Mouse (Mus musculus): ENCODE results near the gene Rnf216. TPM values are rescaled to one million over a fixed set of nuclear protein-coding genes. Genes with fewer than 3 reads are reported as not detected.

Gene Rnf216
- polyA plus RNA-seq, 1 experiment from 2014 or later = 35.2 TPM

DNA sequence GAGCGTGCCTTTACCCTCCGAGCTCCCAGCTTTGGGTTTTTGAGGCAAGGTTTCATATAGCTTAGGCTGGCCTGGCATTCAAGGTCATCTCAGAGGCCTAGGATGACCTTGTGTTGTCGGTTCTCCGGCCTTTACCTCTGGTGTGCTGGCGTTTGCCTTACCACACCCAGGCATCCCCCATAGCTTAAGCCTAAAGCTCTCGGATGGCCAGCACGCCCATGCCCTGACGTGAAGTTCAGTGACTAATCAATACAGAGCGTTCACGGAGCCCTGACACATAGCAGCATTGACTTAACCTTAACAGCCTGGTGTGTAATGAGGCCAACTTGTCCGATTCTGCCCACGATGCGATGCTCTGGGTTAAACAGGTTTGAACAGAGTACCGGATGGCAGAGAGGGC lies 154.3 kb downstream of the Rnf216 start:
- Histone ChIP-seq H3K4me3 (ENCODE audit: low read depth, low read length) (no peak overlapping the region), H3K4me1 (ENCODE audit: control insufficient read depth, insufficient read depth, low read length) (peaks cover 18% of the 10 kb centered on the region), H3K27me3 (ENCODE audit: control insufficient read depth, insufficient read depth, low read length) (no peaks in the 10 kb centered on the region), H3K9ac (ENCODE audit: low read depth, low read length) (no peak overlapping the region), H3K4me2 (no peak overlapping the region), H3K27ac (ENCODE audit: low read depth, low read length) (no peak overlapping the region), H3K36me3 (ENCODE audit: control insufficient read depth, insufficient read depth, low read length) (no peaks in the 10 kb centered on the region; the same call in 1 of the 2 replicates), H3K9me3 (replicated peaks; ENCODE audit: control insufficient read depth, low read length) (no peaks in the 10 kb centered on the region)
- ATAC-seq (replicated peaks; ENCODE audit: insufficient number of reproducible peaks, low FRiP score, low TSS enrichment) = no peak
- 85% methylated on average over 14 of the region's 14 CpGs for WGBS (ENCODE audit: insufficient replicate concordance)

DNA sequence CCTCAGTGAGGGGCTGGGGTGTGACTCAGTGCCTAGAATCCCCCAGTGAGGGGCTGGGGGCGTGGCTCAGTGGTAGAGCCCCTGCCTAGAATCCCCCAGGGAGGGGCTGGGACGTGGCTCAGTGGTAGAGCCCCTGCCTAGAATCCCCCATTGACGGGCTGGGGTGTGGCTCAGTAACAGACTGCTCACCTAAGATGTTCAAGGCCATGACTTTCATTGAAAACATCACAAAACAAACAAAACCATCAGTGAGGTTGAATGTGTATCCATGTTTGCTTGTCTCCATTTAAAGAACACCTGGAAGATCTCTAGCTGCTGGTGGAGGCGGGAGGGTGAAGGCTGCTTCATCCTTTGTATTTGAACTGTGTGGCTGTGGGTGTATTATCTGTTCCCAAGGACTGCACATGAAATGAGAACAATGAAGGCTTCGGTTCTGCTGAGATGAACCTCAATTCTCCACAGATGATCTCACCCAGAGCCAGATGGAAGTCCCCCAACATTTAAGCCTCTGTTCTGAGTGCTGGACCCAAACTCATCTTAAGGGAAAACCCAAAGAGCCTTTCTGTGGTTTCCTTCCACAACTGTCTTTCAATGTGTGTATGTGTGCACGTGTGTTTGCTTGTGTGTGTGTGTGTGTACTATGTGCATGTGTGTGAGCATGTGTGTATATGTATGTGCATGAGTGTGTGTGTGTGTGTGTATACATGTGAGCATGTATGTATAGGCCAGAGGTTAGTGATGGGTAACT lies 155.7 kb downstream of the Rnf216 start:
- Histone ChIP-seq H3K4me2 (no peak overlapping the region), H3K27ac (ENCODE audit: low read depth, low read length) (no peak overlapping the region), H3K9ac (ENCODE audit: low read depth, low read length) (no peak overlapping the region), H3K9me3 (replicated peaks; ENCODE audit: control insufficient read depth, low read length) (no peaks in the 10 kb centered on the region), H3K4me3 (ENCODE audit: low read depth, low read length) (no peak overlapping the region), H3K36me3 (ENCODE audit: control insufficient read depth, insufficient read depth, low read length) (no peaks in the 10 kb centered on the region; the same call in 1 of the 2 replicates), H3K27me3 (ENCODE audit: control insufficient read depth, insufficient read depth, low read length) (no peaks in the 10 kb centered on the region), H3K4me1 (ENCODE audit: control insufficient read depth, insufficient read depth, low read length) (0 out of 2 replicates have a peak, but pooled peaks cover 11% of the 10 kb centered on the region)
- 69% methylated on average over 6 of the region's 6 CpGs for WGBS (ENCODE audit: insufficient replicate concordance)
- ATAC-seq (replicated peaks; ENCODE audit: insufficient number of reproducible peaks, low FRiP score, low TSS enrichment) = no peak

DNA sequence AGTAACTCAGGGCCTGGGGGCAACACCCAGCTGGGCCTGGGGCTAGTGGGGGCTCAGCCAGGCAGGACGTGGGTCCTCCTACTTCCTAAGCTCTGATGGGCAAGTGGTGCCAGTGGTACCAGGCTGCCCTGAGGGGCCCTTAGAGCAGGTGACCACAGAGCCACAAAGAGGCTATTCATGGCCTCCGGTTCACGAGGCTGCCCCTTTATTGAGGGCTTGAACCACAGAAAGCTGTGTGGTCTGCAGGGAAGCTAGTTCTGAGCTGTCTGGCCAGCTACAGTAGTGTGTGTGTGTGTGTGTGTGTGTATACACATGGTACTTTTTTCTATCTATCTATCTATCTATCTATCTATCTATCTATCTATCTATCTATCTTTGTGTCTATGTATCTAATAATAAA lies 159.2 kb downstream of the Rnf216 start:
- H3K4me1 ChIP-seq (ENCODE audit: control insufficient read depth, insufficient read depth, low read length) = 0 out of 2 replicates have a peak, but pooled peaks cover 3% of the 10 kb centered on the region
- no peak overlapping the region for H3K27ac ChIP-seq (ENCODE audit: low read depth, low read length)
- ATAC-seq (replicated peaks; ENCODE audit: insufficient number of reproducible peaks, low FRiP score, low TSS enrichment) = no peak
- no peaks in the 10 kb centered on the region for H3K27me3 ChIP-seq (ENCODE audit: control insufficient read depth, insufficient read depth, low read length)
- 83% methylated on average over 3 of the region's 3 CpGs for WGBS (ENCODE audit: insufficient replicate concordance)
- H3K4me2 ChIP-seq = no peak overlapping the region
- H3K36me3 ChIP-seq (ENCODE audit: control insufficient read depth, insufficient read depth, low read length) = no peaks in the 10 kb centered on the region
- H3K9me3 ChIP-seq (replicated peaks; ENCODE audit: control insufficient read depth, low read length) = no peaks in the 10 kb centered on the region
- H3K4me3 ChIP-seq (ENCODE audit: low read depth, low read length) = no peak overlapping the region
- H3K9ac ChIP-seq (ENCODE audit: low read depth, low read length) = no peak overlapping the region

DNA sequence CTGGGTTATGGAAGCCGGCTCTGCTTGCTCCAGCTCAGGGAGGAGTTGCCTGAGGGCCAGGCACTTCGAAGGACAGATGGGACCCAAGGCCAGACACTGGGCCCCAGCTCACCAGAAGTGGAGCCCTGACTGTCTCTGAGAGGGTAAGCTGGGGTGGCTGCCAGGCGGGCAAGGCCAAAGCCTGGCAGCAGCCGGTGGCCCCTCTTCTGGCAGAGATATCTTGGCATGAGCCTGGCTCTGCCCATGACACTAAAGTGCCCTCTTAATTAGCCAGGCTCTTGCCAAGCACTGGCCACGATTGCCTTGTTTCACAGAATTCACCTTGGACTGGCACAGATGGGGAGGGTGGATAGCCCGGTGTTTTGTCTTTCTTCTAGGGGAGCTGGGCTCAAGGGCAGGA lies 162.4 kb downstream of the Rnf216 start:
- no peaks in the 10 kb centered on the region for H3K36me3 ChIP-seq (ENCODE audit: control insufficient read depth, insufficient read depth, low read length)
- H3K27me3 ChIP-seq (ENCODE audit: control insufficient read depth, insufficient read depth, low read length) = no peaks in the 10 kb centered on the region
- WGBS (ENCODE audit: insufficient replicate concordance) = 81% methylated on average over 6 of the region's 6 CpGs
- no peaks in the 10 kb centered on the region for H3K9me3 ChIP-seq (replicated peaks; ENCODE audit: control insufficient read depth, low read length)
- no peak overlapping the region for H3K4me2 ChIP-seq
- no peak for ATAC-seq (replicated peaks; ENCODE audit: insufficient number of reproducible peaks, low FRiP score, low TSS enrichment)
- no peak overlapping the region for H3K9ac ChIP-seq (ENCODE audit: low read depth, low read length)
- H3K27ac ChIP-seq (ENCODE audit: low read depth, low read length) = no peak overlapping the region
- H3K4me1 ChIP-seq (ENCODE audit: control insufficient read depth, insufficient read depth, low read length) = 0 out of 2 replicates have a peak, but pooled peaks cover 3% of the 10 kb centered on the region
- H3K4me3 ChIP-seq (ENCODE audit: low read depth, low read length) = no peak overlapping the region

DNA sequence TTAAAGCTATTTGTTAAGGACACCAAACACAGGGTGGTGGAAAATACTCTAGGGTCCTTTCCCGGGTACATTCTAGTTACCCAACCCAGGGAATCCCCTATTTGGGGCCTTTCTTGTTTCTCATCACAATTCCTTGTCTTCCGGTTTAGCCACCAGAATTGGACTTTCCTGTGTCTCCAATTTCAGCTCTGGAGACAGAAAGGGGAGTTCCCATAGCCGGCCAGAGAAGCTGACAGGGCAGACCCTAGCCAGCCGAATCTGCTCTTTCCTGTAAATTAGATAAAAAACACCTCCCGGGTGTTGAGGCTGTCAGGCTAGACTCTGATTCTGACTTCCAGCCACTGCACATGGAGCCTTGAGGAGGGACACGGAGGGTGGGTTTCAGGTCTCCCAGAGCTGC lies 163.2 kb downstream of the Rnf216 start:
- Histone ChIP-seq H3K27me3 (ENCODE audit: control insufficient read depth, insufficient read depth, low read length) (no peaks in the 10 kb centered on the region), H3K36me3 (ENCODE audit: control insufficient read depth, insufficient read depth, low read length) (no peaks in the 10 kb centered on the region), H3K9me3 (replicated peaks; ENCODE audit: control insufficient read depth, low read length) (no peaks in the 10 kb centered on the region), H3K4me3 (ENCODE audit: low read depth, low read length) (no peak overlapping the region), H3K4me1 (ENCODE audit: control insufficient read depth, insufficient read depth, low read length) (0 out of 2 replicates have a peak, but pooled peaks cover 3% of the 10 kb centered on the region), H3K9ac (ENCODE audit: low read depth, low read length) (no peak overlapping the region), H3K4me2 (no peak overlapping the region), H3K27ac (ENCODE audit: low read depth, low read length) (no peak overlapping the region)
- 27% methylated on average over 6 of the region's 6 CpGs for WGBS (ENCODE audit: insufficient replicate concordance)
- no peak for ATAC-seq (replicated peaks; ENCODE audit: insufficient number of reproducible peaks, low FRiP score, low TSS enrichment)

DNA sequence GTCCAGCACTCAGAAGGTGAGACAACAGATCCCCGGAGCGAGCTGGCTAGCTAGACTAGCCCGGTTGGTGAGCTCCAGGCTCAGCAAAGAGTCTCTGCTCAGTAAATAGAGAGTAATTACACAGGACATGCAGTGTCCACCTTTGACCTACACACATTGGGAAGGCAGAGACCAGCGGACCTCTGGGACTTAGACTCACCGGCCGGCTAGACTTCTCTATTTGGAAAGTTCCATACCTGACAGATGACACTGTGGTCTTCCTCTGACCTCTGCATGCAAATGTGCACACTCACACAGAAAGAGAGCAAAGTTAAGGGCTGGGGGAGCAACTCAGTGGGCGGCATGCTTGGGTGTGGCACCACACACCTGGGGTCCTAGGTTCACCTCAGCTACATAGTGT lies 165.3 kb downstream of the Rnf216 start:
- 0 out of 2 replicates have a peak, but pooled peaks cover 3% of the 10 kb centered on the region for H3K4me1 ChIP-seq (ENCODE audit: control insufficient read depth, insufficient read depth, low read length)
- H3K36me3 ChIP-seq (ENCODE audit: control insufficient read depth, insufficient read depth, low read length) = no peaks in the 10 kb centered on the region
- H3K4me3 ChIP-seq (ENCODE audit: low read depth, low read length) = no peak overlapping the region
- H3K27me3 ChIP-seq (ENCODE audit: control insufficient read depth, insufficient read depth, low read length) = no peaks in the 10 kb centered on the region
- no peaks in the 10 kb centered on the region for H3K9me3 ChIP-seq (replicated peaks; ENCODE audit: control insufficient read depth, low read length)
- H3K27ac ChIP-seq (ENCODE audit: low read depth, low read length) = no peak overlapping the region
- H3K9ac ChIP-seq (ENCODE audit: low read depth, low read length) = no peak overlapping the region
- ATAC-seq (replicated peaks; ENCODE audit: insufficient number of reproducible peaks, low FRiP score, low TSS enrichment) = no peak
- WGBS (ENCODE audit: insufficient replicate concordance) = 78% methylated on average over 7 of the region's 7 CpGs
- H3K4me2 ChIP-seq = no peak overlapping the region

DNA sequence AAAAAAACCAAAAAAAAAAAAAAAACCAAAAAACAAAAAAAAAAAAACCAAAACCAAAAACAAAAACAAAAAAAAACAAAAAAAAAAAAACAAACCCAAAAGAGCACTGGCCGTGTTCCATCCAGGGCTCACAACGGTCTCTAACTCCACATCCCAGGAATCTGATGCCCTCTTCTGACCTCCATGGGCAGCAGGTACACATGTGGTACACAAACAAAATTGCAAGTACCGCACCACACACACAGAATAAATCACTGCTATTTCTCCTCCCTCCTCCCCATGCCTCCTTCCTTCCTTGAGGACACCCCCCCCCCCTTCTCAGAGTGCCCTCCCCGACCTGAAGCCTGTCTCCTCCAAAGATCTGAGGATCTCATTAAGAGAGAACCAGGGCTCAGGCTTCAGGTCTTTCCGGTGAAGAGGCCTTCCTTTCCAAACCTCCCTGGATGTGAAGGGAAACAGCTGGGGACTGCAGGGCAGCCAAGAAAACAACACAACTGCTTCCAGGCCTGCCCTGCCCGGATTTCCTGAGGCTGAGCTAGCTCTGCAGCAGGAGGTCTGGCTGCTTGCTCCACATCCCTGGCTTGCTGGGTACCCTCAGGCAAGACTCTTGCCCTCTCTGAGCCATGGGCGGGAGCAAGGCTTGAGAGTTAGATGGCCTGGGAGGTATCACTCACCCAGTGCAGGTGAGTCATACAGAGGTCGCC lies 167.7 kb downstream of the Rnf216 start:
- Histone ChIP-seq H3K27ac (ENCODE audit: low read depth, low read length) (no peak overlapping the region), H3K4me3 (ENCODE audit: low read depth, low read length) (no peak overlapping the region), H3K36me3 (ENCODE audit: control insufficient read depth, insufficient read depth, low read length) (no peaks in the 10 kb centered on the region), H3K9me3 (replicated peaks; ENCODE audit: control insufficient read depth, low read length) (no peaks in the 10 kb centered on the region), H3K27me3 (ENCODE audit: control insufficient read depth, insufficient read depth, low read length) (no peaks in the 10 kb centered on the region), H3K9ac (ENCODE audit: low read depth, low read length) (no peak overlapping the region), H3K4me2 (no peak overlapping the region), H3K4me1 (ENCODE audit: control insufficient read depth, insufficient read depth, low read length) (0 out of 2 replicates have a peak, but pooled peaks cover 3% of the 10 kb centered on the region)
- WGBS (ENCODE audit: insufficient replicate concordance) = 61% methylated on average over 8 of the region's 8 CpGs
- ATAC-seq (replicated peaks; ENCODE audit: insufficient number of reproducible peaks, low FRiP score, low TSS enrichment) = peak; percentile 35; the same call in 1 of the 2 replicates

Data from heart, embryonic 11.5 days (tissue).